Mouse (Mus musculus) CH12.LX (cell line): ENCODE data around the gene Dagla. TPM values are rescaled to one million over a fixed set of nuclear protein-coding genes. Genes with fewer than 3 reads are reported as not detected.
A peak's percentile ranks its signal among the peaks of the same experiment; 100 is the strongest.

Source experiments
- DNase-seq: peaks from one replicate; pipeline ENCODE4 v3.0.0-alpha.2; 2013; ENCODE audit errors: extremely low read depth
- H3K27ac ChIP-seq: 2 replicates; pipeline ENCODE4 v1.5.1; 2012; ENCODE audit warnings: low read depth, mild to moderate bottlenecking, control low read depth, moderate library complexity; ENCODE audit not compliant: insufficient read depth
- H3K27me3 ChIP-seq: replicated peaks from 2 replicates; pipeline ENCODE3; 2012; ENCODE audit warnings: inconsistent platforms
- H3K36me3 ChIP-seq, 2 experiments: replicated peaks in 1 of 2; 2 replicates each; pipeline versions ENCODE3 to v1.6.1; 2012; ENCODE audit warnings: inconsistent platforms in 1 of 2, low read length in 1 of 2, mild to moderate bottlenecking in 1 of 2, mixed read lengths in 1 of 2, moderate library complexity in 1 of 2; ENCODE audit not compliant: control insufficient read depth in 1 of 2, insufficient read depth in 1 of 2
- H3K4me1 ChIP-seq, 2 experiments: 2 replicates each; pipeline ENCODE4 v1.6.1; 2012; ENCODE audit warnings: inconsistent platforms in 1 of 2, moderate library complexity in 1 of 2; ENCODE audit not compliant: insufficient read depth in 2 of 2, control insufficient read depth in 1 of 2
- H3K4me2 ChIP-seq: 2 replicates; pipeline ENCODE4 v1.6.1; 2012; ENCODE audit warnings: low read depth, mild to moderate bottlenecking, control low read depth; ENCODE audit not compliant: poor library complexity, insufficient read depth, severe bottlenecking
- H3K4me3 ChIP-seq, 3 experiments: fragments of 150-350 bp in 1 of 3; sonication (generic) in 1 of 3; replicated peaks in 1 of 3; 2 replicates each; pipeline versions ENCODE3 to v1.5.1; 2011 to 2012; ENCODE audit warnings: low read depth in 2 of 3, low read length in 2 of 3, mild to moderate bottlenecking in 2 of 3, moderate library complexity in 2 of 3, control low read depth in 1 of 3, improper control_type of control experiment in 1 of 3, inconsistent platforms in 1 of 3, mixed read lengths in 1 of 3; ENCODE audit not compliant: poor library complexity in 1 of 3
- H3K79me2 ChIP-seq: replicated peaks from 2 replicates; pipeline ENCODE4 v1.6.1; 2012; ENCODE audit warnings: mild to moderate bottlenecking, moderate library complexity; ENCODE audit not compliant: control insufficient read depth, poor library complexity, insufficient read depth, severe bottlenecking; ENCODE audit errors: extremely low read depth
- H3K9ac ChIP-seq: 2 replicates; pipeline ENCODE4 v1.6.1; 2012; ENCODE audit warnings: low read depth, mild to moderate bottlenecking, control low read depth, moderate library complexity; ENCODE audit not compliant: insufficient read depth
- H3K9me3 ChIP-seq: replicated peaks from 2 replicates; pipeline ENCODE3; 2012; ENCODE audit warnings: low read length, inconsistent platforms, mixed read lengths
- BHLHE40 ChIP-seq: IDR thresholded peaks from 2 replicates; pipeline ENCODE4 v1.6.1; 2011; ENCODE audit warnings: mild to moderate bottlenecking, low read depth, low read length, improper control_type of control experiment
- CHD2 ChIP-seq: IDR thresholded peaks from 2 replicates; pipeline ENCODE4 v1.6.1; 2011; ENCODE audit warnings: low read length, improper control_type of control experiment
- CTCF ChIP-seq, 2 experiments: IDR thresholded peaks in 1 of 2; conservative IDR thresholded peaks in 1 of 2; 2 replicates each; pipeline ENCODE4 v1.5.1; 2011 to 2012; ENCODE audit warnings: low read depth in 2 of 2, low read length in 2 of 2, improper control_type of control experiment in 1 of 2, inconsistent platforms in 1 of 2, mild to moderate bottlenecking in 1 of 2, moderate library complexity in 1 of 2
- E2F4 ChIP-seq: IDR thresholded peaks from 2 replicates; pipeline ENCODE4 v1.6.1; 2011; ENCODE audit warnings: low read depth, low read length, improper control_type of control experiment; ENCODE audit not compliant: insufficient replicate concordance
- ELF1 ChIP-seq: IDR thresholded peaks from 2 replicates; pipeline ENCODE4 v1.6.1; 2014; ENCODE audit warnings: low read depth, mild to moderate bottlenecking, inconsistent platforms, low read length, improper control_type of control experiment
- EP300 ChIP-seq: IDR thresholded peaks from 2 replicates; pipeline ENCODE4 v1.6.1; 2011; ENCODE audit warnings: low read length, improper control_type of control experiment
- GABPA ChIP-seq: IDR thresholded peaks from 2 replicates; pipeline ENCODE4 v1.6.1; 2012; ENCODE audit warnings: low read depth, low read length, improper control_type of control experiment, inconsistent platforms; ENCODE audit not compliant: insufficient replicate concordance
- IRF4 ChIP-seq: IDR thresholded peaks from 2 replicates; pipeline ENCODE4 v1.6.1; 2014; ENCODE audit warnings: low read depth, mild to moderate bottlenecking, inconsistent platforms, low read length, improper control_type of control experiment
- KAT2A ChIP-seq: IDR thresholded peaks from 2 replicates; pipeline ENCODE4 v1.6.1; 2012; ENCODE audit warnings: low read length, improper control_type of control experiment, inconsistent platforms; ENCODE audit not compliant: insufficient replicate concordance
- MAX ChIP-seq: IDR thresholded peaks from 2 replicates; pipeline ENCODE4 v1.6.1; 2011; ENCODE audit warnings: low read length, improper control_type of control experiment
- MAZ ChIP-seq: IDR thresholded peaks from 2 replicates; pipeline ENCODE4 v1.6.1; 2012; ENCODE audit warnings: low read depth, mild to moderate bottlenecking, inconsistent platforms, low read length, improper control_type of control experiment, moderate library complexity
- MEF2A ChIP-seq: IDR thresholded peaks from 2 replicates; pipeline ENCODE4 v1.6.1; 2014; ENCODE audit warnings: low read depth, mild to moderate bottlenecking, inconsistent platforms, low read length, improper control_type of control experiment, borderline replicate concordance
- NELFE ChIP-seq: IDR thresholded peaks from 2 replicates; pipeline ENCODE4 v1.6.1; 2011; ENCODE audit warnings: low read depth, low read length, improper control_type of control experiment
- PAX5 ChIP-seq: IDR thresholded peaks from 2 replicates; pipeline ENCODE4 v1.6.1; 2012; ENCODE audit warnings: low read length, inconsistent platforms, mixed read lengths
- RAD21 ChIP-seq: IDR thresholded peaks from 2 replicates; pipeline ENCODE4 v1.6.1; 2011; ENCODE audit warnings: low read depth, mild to moderate bottlenecking, low read length, improper control_type of control experiment, moderate library complexity
- SMC3 ChIP-seq: IDR thresholded peaks from 2 replicates; pipeline ENCODE4 v1.6.1; 2011; ENCODE audit warnings: low read depth, low read length, improper control_type of control experiment
- TCF12 ChIP-seq: IDR thresholded peaks from 2 replicates; pipeline ENCODE4 v1.6.1; 2014; ENCODE audit warnings: low read depth, mild to moderate bottlenecking, inconsistent platforms, low read length, improper control_type of control experiment
- USF2 ChIP-seq: conservative IDR thresholded peaks from 2 replicates; pipeline ENCODE4 v1.6.1; 2011; ENCODE audit warnings: low read depth, low read length, improper control_type of control experiment
- ZC3H11A ChIP-seq: IDR thresholded peaks from 2 replicates; pipeline ENCODE4 v1.6.1; 2012; ENCODE audit warnings: low read depth, mild to moderate bottlenecking, inconsistent platforms, low read length, improper control_type of control experiment
- dilution Hi-C: fragments of 300-500 bp; cut with MboI; formaldehyde crosslinking; loops from 2 replicates; pipeline ENCODE4 v1.14.3; 2020; ENCODE audit warnings: low sequenced_read_pairs; ENCODE audit not compliant: extremely low pct_unique_long_range_greater_than_20kb, extremely low pct_ligation_motif_present
- in situ Hi-C: fragments of 300-500 bp; cut with MboI; formaldehyde crosslinking; loops from 3 replicates; pipeline ENCODE4 v1.14.3; 2019; ENCODE audit warnings: low sequenced_read_pairs, low pct_ligation_motif_present, low pct_unique_long_range_greater_than_20kb, mixed read lengths
- polyA plus RNA-seq: library from polyadenylated mRNA; unstranded; fragments of >175 nt; gene quantifications from 2 replicates; pipeline ENCODE4 v1.2.1, GENCODE M21; 2012; ENCODE audit warnings: low read depth; ENCODE audit not compliant: insufficient read length
- total RNA-seq, 2 experiments: library from RNA; depleted of rRNA; stranded (reverse); fragments of 300-350 nt in 1 of 2; fragments of >200 nt in 1 of 2; gene quantifications; 2 replicates each; pipeline ENCODE4 v1.2.3; 2012 to 2014

The Dagla gene
- total and polyA plus RNA-seq, 3 experiments = 0.21 to 0.55 TPM; not detected in 1

DNA sequence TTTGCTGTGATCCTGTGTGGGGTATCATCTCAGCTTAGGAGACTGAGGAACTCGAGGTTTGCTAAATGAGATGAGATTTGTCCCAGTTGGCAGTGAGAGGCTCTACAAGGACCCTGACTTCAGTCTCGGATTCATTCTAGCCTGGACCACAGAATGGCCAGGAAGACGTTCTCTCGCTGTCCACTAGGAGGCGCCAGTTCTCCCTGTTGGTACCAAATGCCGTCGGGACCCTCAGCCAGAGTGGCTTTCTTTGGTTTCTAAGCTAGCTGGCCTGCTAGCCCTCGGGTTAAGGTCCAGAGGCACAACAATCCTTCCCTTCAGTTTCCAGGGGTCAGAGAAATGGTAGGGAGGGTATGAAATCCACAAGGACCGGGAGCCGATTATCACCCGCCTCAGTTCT lies 36.5 kb upstream of the Dagla start:
- TF ChIP-seq RAD21 (peak; percentile 94), SMC3 (peak; percentile 98), ZC3H11A (peak; percentile 64), CTCF (conservative IDR thresholded peaks at IDR 0.05 in 1 of 2, IDR thresholded peaks at IDR 0.05 in 1 of 2; ENCODE audit: low read depth in 2 of 2, low read length in 2 of 2) (peak; percentile 95), MAX (no peak), EP300 (no peak), NELFE (no peak; the same call in 1 of the 2 replicates), BHLHE40 (no peak), MEF2A (no peak), MAZ (no peak), KAT2A (no peak)
- dilution Hi-C loops (no loop called here), in situ Hi-C loops (loop anchor here (5.0 kb wide), 2 partner anchors 56 to 91 kb away; no protein-coding TSS in a partner anchor)
- Histone ChIP-seq H3K9me3 (no peaks in the 10 kb centered on the region), H3K36me3 (no peaks in the 10 kb centered on the region), H3K79me2 (no peaks in the 10 kb centered on the region), H3K4me1 (peaks cover 13 to 21% of the 10 kb centered on the region in 2 experiments), H3K9ac (no peak overlapping the region), H3K27ac (no peak overlapping the region), H3K27me3 (peaks cover 91% of the 10 kb centered on the region), H3K4me2 (no peak overlapping the region), H3K4me3 (no peak overlapping the region)
- peak; percentile 60 for DNase-seq

DNA sequence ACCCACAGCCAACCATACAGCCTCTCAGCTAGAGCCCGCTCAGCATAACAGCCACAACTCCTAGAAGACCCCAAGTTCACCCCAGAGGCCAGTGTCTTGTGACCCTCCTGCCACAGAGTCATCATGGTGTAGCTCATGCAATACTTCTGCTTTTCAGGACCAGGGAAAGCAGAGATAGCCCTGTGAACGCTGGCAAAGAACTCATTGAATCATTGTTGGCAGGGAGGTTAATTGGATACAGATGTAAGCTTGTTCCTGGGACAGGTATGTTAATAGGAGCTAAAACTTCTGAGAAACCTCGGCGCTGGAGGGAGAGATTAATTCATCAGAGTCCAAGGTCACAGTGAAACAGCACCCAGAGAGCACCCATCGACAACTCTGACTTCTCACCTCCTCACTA lies 36.0 kb upstream of the Dagla start:
- in situ Hi-C loops = loop anchor here (5.0 kb wide), 2 partner anchors 57 to 92 kb away; no protein-coding TSS in a partner anchor
- Histone ChIP-seq H3K79me2 (no peaks in the 10 kb centered on the region), H3K4me1 (peaks cover 13 to 21% of the 10 kb centered on the region in 2 experiments), H3K27me3 (peaks cover 91% of the 10 kb centered on the region), H3K4me3 (no peak overlapping the region), H3K9ac (no peak overlapping the region), H3K27ac (no peak overlapping the region), H3K9me3 (no peaks in the 10 kb centered on the region), H3K36me3 (no peaks in the 10 kb centered on the region), H3K4me2 (no peak overlapping the region)
- TF ChIP-seq IRF4 = no peak
- no peak for TF ChIP-seq ZC3H11A
- TF ChIP-seq GABPA = no peak
- TF ChIP-seq TCF12 = no peak
- no peak for TF ChIP-seq E2F4
- TF ChIP-seq PAX5 = no peak
- TF ChIP-seq MEF2A = no peak
- no peak for TF ChIP-seq CTCF (conservative IDR thresholded peaks at IDR 0.05 in 1 of 2, IDR thresholded peaks at IDR 0.05 in 1 of 2; ENCODE audit: low read depth in 2 of 2, low read length in 2 of 2)
- TF ChIP-seq USF2 = no peak
- no peak for TF ChIP-seq BHLHE40
- no peak for TF ChIP-seq NELFE
- TF ChIP-seq CHD2 = no peak
- TF ChIP-seq ELF1 = no peak
- no peak for DNase-seq
- dilution Hi-C loops = no loop called here
